Mouse (Mus musculus) CH12.LX (cell line): ENCODE measurements around the gene Pop5. TPM values are rescaled to one million over a fixed set of nuclear protein-coding genes. Genes with fewer than 3 reads are reported as not detected.

ENCODE experiments used
- DNase-seq: peaks from one replicate; pipeline ENCODE4 v3.0.0-alpha.2; 2013; ENCODE audit errors: extremely low read depth
- H3K27ac ChIP-seq: 2 replicates; pipeline ENCODE4 v1.5.1; 2012; ENCODE audit warnings: low read depth, mild to moderate bottlenecking, control low read depth, moderate library complexity; ENCODE audit not compliant: insufficient read depth
- H3K27me3 ChIP-seq: replicated peaks from 2 replicates; pipeline ENCODE3; 2012; ENCODE audit warnings: inconsistent platforms
- H3K36me3 ChIP-seq, 2 experiments: replicated peaks in 1 of 2; 2 replicates each; pipeline versions ENCODE3 to v1.6.1; 2012; ENCODE audit warnings: inconsistent platforms in 1 of 2, low read length in 1 of 2, mild to moderate bottlenecking in 1 of 2, mixed read lengths in 1 of 2, moderate library complexity in 1 of 2; ENCODE audit not compliant: control insufficient read depth in 1 of 2, insufficient read depth in 1 of 2
- H3K4me1 ChIP-seq, 2 experiments: 2 replicates each; pipeline ENCODE4 v1.6.1; 2012; ENCODE audit warnings: inconsistent platforms in 1 of 2, moderate library complexity in 1 of 2; ENCODE audit not compliant: insufficient read depth in 2 of 2, control insufficient read depth in 1 of 2
- H3K4me2 ChIP-seq: 2 replicates; pipeline ENCODE4 v1.6.1; 2012; ENCODE audit warnings: low read depth, mild to moderate bottlenecking, control low read depth; ENCODE audit not compliant: poor library complexity, insufficient read depth, severe bottlenecking
- H3K4me3 ChIP-seq, 3 experiments: fragments of 150-350 bp in 1 of 3; sonication (generic) in 1 of 3; replicated peaks in 1 of 3; 2 replicates each; pipeline versions ENCODE3 to v1.5.1; 2011 to 2012; ENCODE audit warnings: low read depth in 2 of 3, low read length in 2 of 3, mild to moderate bottlenecking in 2 of 3, moderate library complexity in 2 of 3, control low read depth in 1 of 3, improper control_type of control experiment in 1 of 3, inconsistent platforms in 1 of 3, mixed read lengths in 1 of 3; ENCODE audit not compliant: poor library complexity in 1 of 3
- H3K79me2 ChIP-seq: replicated peaks from 2 replicates; pipeline ENCODE4 v1.6.1; 2012; ENCODE audit warnings: mild to moderate bottlenecking, moderate library complexity; ENCODE audit not compliant: control insufficient read depth, poor library complexity, insufficient read depth, severe bottlenecking; ENCODE audit errors: extremely low read depth
- H3K9ac ChIP-seq: 2 replicates; pipeline ENCODE4 v1.6.1; 2012; ENCODE audit warnings: low read depth, mild to moderate bottlenecking, control low read depth, moderate library complexity; ENCODE audit not compliant: insufficient read depth
- H3K9me3 ChIP-seq: replicated peaks from 2 replicates; pipeline ENCODE3; 2012; ENCODE audit warnings: low read length, inconsistent platforms, mixed read lengths
- CTCF ChIP-seq, 2 experiments: IDR thresholded peaks in 1 of 2; conservative IDR thresholded peaks in 1 of 2; 2 replicates each; pipeline ENCODE4 v1.5.1; 2011 to 2012; ENCODE audit warnings: low read depth in 2 of 2, low read length in 2 of 2, improper control_type of control experiment in 1 of 2, inconsistent platforms in 1 of 2, mild to moderate bottlenecking in 1 of 2, moderate library complexity in 1 of 2
- JUND ChIP-seq: conservative IDR thresholded peaks from 2 replicates; pipeline ENCODE4 v1.6.1; 2011; ENCODE audit warnings: low read depth, low read length, improper control_type of control experiment
- MAX ChIP-seq: IDR thresholded peaks from 2 replicates; pipeline ENCODE4 v1.6.1; 2011; ENCODE audit warnings: low read length, improper control_type of control experiment
- MEF2A ChIP-seq: IDR thresholded peaks from 2 replicates; pipeline ENCODE4 v1.6.1; 2014; ENCODE audit warnings: low read depth, mild to moderate bottlenecking, inconsistent platforms, low read length, improper control_type of control experiment, borderline replicate concordance
- NELFE ChIP-seq: IDR thresholded peaks from 2 replicates; pipeline ENCODE4 v1.6.1; 2011; ENCODE audit warnings: low read depth, low read length, improper control_type of control experiment
- RCOR1 ChIP-seq: conservative IDR thresholded peaks from 2 replicates; pipeline ENCODE4 v1.6.1; 2012; ENCODE audit warnings: low read depth, mild to moderate bottlenecking, inconsistent platforms, low read length, improper control_type of control experiment
- TCF12 ChIP-seq: IDR thresholded peaks from 2 replicates; pipeline ENCODE4 v1.6.1; 2014; ENCODE audit warnings: low read depth, mild to moderate bottlenecking, inconsistent platforms, low read length, improper control_type of control experiment
- USF1 ChIP-seq: IDR thresholded peaks from 2 replicates; pipeline ENCODE4 v1.6.1; 2014; ENCODE audit warnings: low read depth, mild to moderate bottlenecking, inconsistent platforms, low read length, improper control_type of control experiment
- ZC3H11A ChIP-seq: IDR thresholded peaks from 2 replicates; pipeline ENCODE4 v1.6.1; 2012; ENCODE audit warnings: low read depth, mild to moderate bottlenecking, inconsistent platforms, low read length, improper control_type of control experiment
- dilution Hi-C: fragments of 300-500 bp; cut with MboI; formaldehyde crosslinking; loops from 2 replicates; pipeline ENCODE4 v1.14.3; 2020; ENCODE audit warnings: low sequenced_read_pairs; ENCODE audit not compliant: extremely low pct_unique_long_range_greater_than_20kb, extremely low pct_ligation_motif_present
- in situ Hi-C: fragments of 300-500 bp; cut with MboI; formaldehyde crosslinking; loops from 3 replicates; pipeline ENCODE4 v1.14.3; 2019; ENCODE audit warnings: low sequenced_read_pairs, low pct_ligation_motif_present, low pct_unique_long_range_greater_than_20kb, mixed read lengths
- polyA plus RNA-seq: library from polyadenylated mRNA; unstranded; fragments of >175 nt; gene quantifications from 2 replicates; pipeline ENCODE4 v1.2.1, GENCODE M21; 2012; ENCODE audit warnings: low read depth; ENCODE audit not compliant: insufficient read length
- total RNA-seq, 2 experiments: library from RNA; depleted of rRNA; stranded (reverse); fragments of 300-350 nt in 1 of 2; fragments of >200 nt in 1 of 2; gene quantifications; 2 replicates each; pipeline ENCODE4 v1.2.3; 2012 to 2014

Gene Pop5
- total and polyA plus RNA-seq, 3 experiments, result 127 to 236 (median 156) TPM

DNA sequence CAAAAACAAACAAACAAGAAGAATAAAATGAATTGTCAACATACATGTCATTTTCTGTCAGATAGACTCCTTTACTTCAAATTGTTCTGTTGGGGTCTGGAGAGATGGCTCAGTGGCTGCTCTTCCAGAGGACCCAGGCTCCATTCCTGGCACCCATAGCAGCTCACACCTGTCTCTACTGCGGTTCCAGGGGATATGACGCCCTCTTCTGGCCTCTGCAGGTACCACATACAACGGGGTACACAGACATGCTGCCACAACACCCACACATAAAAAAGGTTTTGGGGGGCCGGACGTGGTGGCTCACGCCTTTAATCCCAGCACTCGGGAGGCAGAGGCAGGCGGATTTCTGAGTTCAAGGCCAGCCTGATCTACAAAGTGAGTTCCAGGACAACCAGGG is 58.5 kb downstream of the Pop5 start:
- Histone ChIP-seq H3K27me3 (no peaks in the 10 kb centered on the region), H3K4me3 (no peak overlapping the region), H3K27ac (no peak overlapping the region), H3K36me3 (peaks cover 50 to 90% of the 10 kb centered on the region in 2 experiments), H3K9ac (no peak overlapping the region), H3K79me2 (peaks cover 5% of the 10 kb centered on the region), H3K4me2 (no peak overlapping the region), H3K9me3 (no peaks in the 10 kb centered on the region), H3K4me1 (peaks cover 0 to 19% of the 10 kb centered on the region in 2 experiments; a peak in 3 of 4 replicates)
- in situ Hi-C loops, result no loop called here
- no peak for TF ChIP-seq MEF2A
- TF ChIP-seq TCF12, result no peak
- TF ChIP-seq CTCF (conservative IDR thresholded peaks at IDR 0.05 in 1 of 2, IDR thresholded peaks at IDR 0.05 in 1 of 2; ENCODE audit: low read depth in 2 of 2, low read length in 2 of 2), result peak in 1 of 2 experiments; percentile 21; a peak in 1 of 4 replicates
- no peak for TF ChIP-seq RCOR1
- TF ChIP-seq NELFE, result no peak
- no peak for TF ChIP-seq MAX
- TF ChIP-seq ZC3H11A, result no peak
- no peak for TF ChIP-seq USF1
- no peak for TF ChIP-seq JUND
- DNase-seq, result no peak
- dilution Hi-C loops, result no loop called here

Other genes with a start within 250 kb of the Pop5 start
- gene Sppl3, start 224.7 kb upstream of the Pop5 start, total RNA-seq (2012; rRNA removed), result 13.6 and 14.3 TPM in 2 replicates
- 12.1 and 14.9 TPM in 2 replicates for gene Sppl3, start 224.7 kb upstream of the Pop5 start, total RNA-seq (2014; rRNA removed)
- gene Sppl3, start 224.7 kb upstream of the Pop5 start, polyA plus RNA-seq, result 18.3 and 29.2 TPM in 2 replicates
- 1.7 and 3.2 TPM in 2 replicates for gene Gm10401, start 137.5 kb upstream of the Pop5 start, total RNA-seq (2012; rRNA removed)
- not detected in 2 replicates for gene Gm10401, start 137.5 kb upstream of the Pop5 start, total RNA-seq (2014; rRNA removed)
- gene Gm10401, start 137.5 kb upstream of the Pop5 start, polyA plus RNA-seq, result 6.9 and 10.9 TPM in 2 replicates
- gene Acads, start 116.5 kb upstream of the Pop5 start, total RNA-seq (2012; rRNA removed), result 49.2 and 57.8 TPM in 2 replicates
- 43.1 and 46.6 TPM in 2 replicates for gene Acads, start 116.5 kb upstream of the Pop5 start, total RNA-seq (2014; rRNA removed)
- 37.7 and 43.0 TPM in 2 replicates for gene Acads, start 116.5 kb upstream of the Pop5 start, polyA plus RNA-seq
- 21.7 and 22.6 TPM in 2 replicates for gene Unc119b, start 100.9 kb upstream of the Pop5 start, total RNA-seq (2012; rRNA removed)
- gene Unc119b, start 100.9 kb upstream of the Pop5 start, total RNA-seq (2014; rRNA removed), result 11.9 and 13.3 TPM in 2 replicates
- 17.7 and 18.4 TPM in 2 replicates for gene Unc119b, start 100.9 kb upstream of the Pop5 start, polyA plus RNA-seq
- gene Mlec, start 77.7 kb upstream of the Pop5 start, total RNA-seq (2012; rRNA removed), result 128 and 144 TPM in 2 replicates
- 91.6 and 101 TPM in 2 replicates for gene Mlec, start 77.7 kb upstream of the Pop5 start, total RNA-seq (2014; rRNA removed)
- gene Mlec, start 77.7 kb upstream of the Pop5 start, polyA plus RNA-seq, result 143 and 164 TPM in 2 replicates
- 0.71 and 1.7 TPM in 2 replicates for gene Cabp1, start 41.5 kb upstream of the Pop5 start, total RNA-seq (2012; rRNA removed)
- 0.38 and 0.59 TPM in 2 replicates for gene Cabp1, start 41.5 kb upstream of the Pop5 start, total RNA-seq (2014; rRNA removed)
- 1.7 and 1.8 TPM in 2 replicates for gene Cabp1, start 41.5 kb upstream of the Pop5 start, polyA plus RNA-seq
- gene Rnf10, start 37.1 kb downstream of the Pop5 start, total RNA-seq (2012; rRNA removed), result 63.6 and 68.5 TPM in 2 replicates
- gene Rnf10, start 37.1 kb downstream of the Pop5 start, total RNA-seq (2014; rRNA removed), result 38.5 and 39.9 TPM in 2 replicates
- gene Rnf10, start 37.1 kb downstream of the Pop5 start, polyA plus RNA-seq, result 154 and 187 TPM in 2 replicates
- gene Coq5, start 43.8 kb downstream of the Pop5 start, total RNA-seq (2012; rRNA removed), result 46.7 and 46.8 TPM in 2 replicates
- 41.9 and 46.7 TPM in 2 replicates for gene Coq5, start 43.8 kb downstream of the Pop5 start, total RNA-seq (2014; rRNA removed)
- 42.3 and 43.9 TPM in 2 replicates for gene Coq5, start 43.8 kb downstream of the Pop5 start, polyA plus RNA-seq
- gene Dynll1, start 65.2 kb downstream of the Pop5 start, total RNA-seq (2012; rRNA removed), result 312 and 488 TPM in 2 replicates
- 456 and 502 TPM in 2 replicates for gene Dynll1, start 65.2 kb downstream of the Pop5 start, total RNA-seq (2014; rRNA removed)
- 516 and 646 TPM in 2 replicates for gene Dynll1, start 65.2 kb downstream of the Pop5 start, polyA plus RNA-seq
- 73.4 and 82.8 TPM in 2 replicates for gene Srsf9, start 91.3 kb downstream of the Pop5 start, total RNA-seq (2012; rRNA removed)
- gene Srsf9, start 91.3 kb downstream of the Pop5 start, total RNA-seq (2014; rRNA removed), result 117 and 121 TPM in 2 replicates
- gene Srsf9, start 91.3 kb downstream of the Pop5 start, polyA plus RNA-seq, result 112 and 130 TPM in 2 replicates
- gene Gatc, start 105.3 kb downstream of the Pop5 start, total RNA-seq (2012; rRNA removed), result 6.2 and 7.3 TPM in 2 replicates
- 11.7 and 14.4 TPM in 2 replicates for gene Gatc, start 105.3 kb downstream of the Pop5 start, total RNA-seq (2014; rRNA removed)
- gene Gatc, start 105.3 kb downstream of the Pop5 start, polyA plus RNA-seq, result 27.0 and 34.0 TPM in 2 replicates
- 33.7 and 36.9 TPM in 2 replicates for gene Triap1, start 105.4 kb downstream of the Pop5 start, total RNA-seq (2012; rRNA removed)
- gene Triap1, start 105.4 kb downstream of the Pop5 start, total RNA-seq (2014; rRNA removed), result 31.4 and 31.8 TPM in 2 replicates
- gene Triap1, start 105.4 kb downstream of the Pop5 start, polyA plus RNA-seq, result 36.1 and 38.2 TPM in 2 replicates
- 546 and 673 TPM in 2 replicates for gene Cox6a1, start 113.1 kb downstream of the Pop5 start, total RNA-seq (2012; rRNA removed)
- gene Cox6a1, start 113.1 kb downstream of the Pop5 start, total RNA-seq (2014; rRNA removed), result 203 and 257 TPM in 2 replicates
- gene Cox6a1, start 113.1 kb downstream of the Pop5 start, polyA plus RNA-seq, result 612 and 618 TPM in 2 replicates
- gene Msi1, start 193.8 kb downstream of the Pop5 start, total RNA-seq (2012; rRNA removed), result 3.3 and 4.1 TPM in 2 replicates
- 0.66 and 0.82 TPM in 2 replicates for gene Msi1, start 193.8 kb downstream of the Pop5 start, total RNA-seq (2014; rRNA removed)
- gene Msi1, start 193.8 kb downstream of the Pop5 start, polyA plus RNA-seq, result 4.9 and 5.3 TPM in 2 replicates
- gene Pla2g1b, start 230.4 kb downstream of the Pop5 start, total RNA-seq (2012; rRNA removed), result not detected in 2 replicates
- gene Pla2g1b, start 230.4 kb downstream of the Pop5 start, total RNA-seq (2014; rRNA removed), result not detected in 2 replicates
- gene Pla2g1b, start 230.4 kb downstream of the Pop5 start, polyA plus RNA-seq, result not detected in 2 replicates
- gene Sirt4, start 248.9 kb downstream of the Pop5 start, total RNA-seq (2012; rRNA removed), result 16.7 and 18.0 TPM in 2 replicates
- gene Sirt4, start 248.9 kb downstream of the Pop5 start, total RNA-seq (2014; rRNA removed), result 8.2 and 10.0 TPM in 2 replicates
- 13.3 and 15.3 TPM in 2 replicates for gene Sirt4, start 248.9 kb downstream of the Pop5 start, polyA plus RNA-seq